Mouse (Mus musculus) liver, embryonic 14.5 days (tissue): Measurements from ENCODE around the gene Mrpl43.

Source experiments
- CTCF ChIP-seq: IDR thresholded peaks from 2 replicates; pipeline ENCODE4 v1.5.1; 2016; ENCODE audit warnings: antibody characterized with exemption, low read depth, control low read depth
- EP300 ChIP-seq: IDR thresholded peaks from 2 replicates; pipeline ENCODE4 v1.6.1; 2016; ENCODE audit warnings: antibody characterized with exemption, low read depth

GRCm38 (mm10) chr19:44980787-44981186 lies 25.5 kb downstream of the Mrpl43 start:
- no peak for TF ChIP-seq CTCF
- TF ChIP-seq EP300: no peak
